Mouse (Mus musculus) left cerebral cortex, adult 11 months (tissue): ENCODE results near the gene Iqck.

ENCODE experiments used
- DNase-seq: peaks from one replicate; pipeline ENCODE4 v3.0.0; 2022; ENCODE audit warnings: low spot score

Iqck gene

GRCm38 (mm10) chr7:118953626-118954282 is 98.2 kb downstream of the Iqck start:
- no peak for DNase-seq

GRCm38 (mm10) chr7:118954968-118955367 is 99.4 kb downstream of the Iqck start:
- DNase-seq = no peak

GRCm38 (mm10) chr7:118956616-118957246 is 101.2 kb downstream of the Iqck start:
- no peak for DNase-seq

GRCm38 (mm10) chr7:118959209-118959608 is 103.7 kb downstream of the Iqck start:
- no peak for DNase-seq

GRCm38 (mm10) chr7:118964777-118965176 is 109.2 kb downstream of the Iqck start:
- no peak for DNase-seq

GRCm38 (mm10) chr7:118965198-118965597 is 109.6 kb downstream of the Iqck start:
- no peak for DNase-seq

- DNase-seq = no peak
These were observed 113.3 kb downstream of the Iqck start for GRCm38 (mm10) chr7:118968870-118969269.

GRCm38 (mm10) chr7:118971499-118971898 is 115.9 kb downstream of the Iqck start:
- DNase-seq = no peak

- no peak for DNase-seq
These were observed 116.8 kb downstream of the Iqck start for GRCm38 (mm10) chr7:118972306-118972705.

- DNase-seq = no peak
These were observed 117.8 kb downstream of the Iqck start for GRCm38 (mm10) chr7:118973377-118973776.

GRCm38 (mm10) chr7:118975837-118976236 is 120.3 kb downstream of the Iqck start:
- DNase-seq = no peak

GRCm38 (mm10) chr7:118976414-118977166 is 121.0 kb downstream of the Iqck start:
- peak; percentile 57 for DNase-seq

- no peak for DNase-seq
These were observed 121.6 kb downstream of the Iqck start for GRCm38 (mm10) chr7:118977167-118977543.

- no peak for DNase-seq
These were observed 123.6 kb downstream of the Iqck start for GRCm38 (mm10) chr7:118979121-118979520.

GRCm38 (mm10) chr7:118979708-118980107 is 124.2 kb downstream of the Iqck start:
- DNase-seq = no peak

GRCm38 (mm10) chr7:118981346-118981745 is 125.8 kb downstream of the Iqck start:
- no peak for DNase-seq

GRCm38 (mm10) chr7:118981831-118982230 is 126.3 kb downstream of the Iqck start:
- no peak for DNase-seq

- no peak for DNase-seq
These were observed 127.0 kb downstream of the Iqck start for GRCm38 (mm10) chr7:118982586-118982985.

GRCm38 (mm10) chr7:118983961-118984360 is 128.4 kb downstream of the Iqck start:
- peak; percentile 79 for DNase-seq

- DNase-seq = no peak
These were observed 130.2 kb downstream of the Iqck start for GRCm38 (mm10) chr7:118985786-118986185.

GRCm38 (mm10) chr7:118986369-118986768 is 130.8 kb downstream of the Iqck start:
- DNase-seq = no peak

- no peak for DNase-seq
These were observed 133.8 kb downstream of the Iqck start for GRCm38 (mm10) chr7:118989275-118989856.

GRCm38 (mm10) chr7:118990282-118990681 is 134.7 kb downstream of the Iqck start:
- peak; percentile 80 for DNase-seq
